Mouse (Mus musculus): ENCODE data around the gene Anxa8. TPM values are rescaled to one million over a fixed set of nuclear protein-coding genes. Genes with fewer than 3 reads are reported as not detected.

Anxa8 gene
- 21.6 TPM for polyA plus RNA-seq (2014; fragmentation: Illumina TruSeq; extraction: RNeasy Lipid Tissue Mini Kit (QIAGEN cat#74804); ENCODE audit: insufficient read depth, low read depth, low replicate concordance)

GRCm38 (mm10) chr14:34085731-34086130 lies at the start of gene Anxa8:
Gene Anxa8, plus strand, starts transcription at chr14:34085981.

GRCm38 (mm10) chr14:34052516-34052915 lies 33.3 kb upstream of the Anxa8 start, which contains the start of gene Antxrl:
Gene Antxrl, plus strand, starts transcription at chr14:34052707.

GRCm38 (mm10) chr14:34102601-34103000 lies 16.8 kb downstream of the Anxa8 start, which contains the start of gene A630023A22Rik:
Gene A630023A22Rik, minus strand, starts transcription at chr14:34102754.

Other genes with a start within 250 kb of the Anxa8 start
- 2.9 TPM for gene Gdf10, start 162.4 kb upstream of the Anxa8 start, polyA plus RNA-seq (2014; fragmentation: Illumina TruSeq; extraction: RNeasy Lipid Tissue Mini Kit (QIAGEN cat#74804); ENCODE audit: insufficient read depth, low read depth, low replicate concordance)
- 0.22 TPM for gene Gdf2, start 144.9 kb upstream of the Anxa8 start, polyA plus RNA-seq (2014; fragmentation: Illumina TruSeq; extraction: RNeasy Lipid Tissue Mini Kit (QIAGEN cat#74804); ENCODE audit: insufficient read depth, low read depth, low replicate concordance)
- gene Rbp3, start 132.0 kb upstream of the Anxa8 start, polyA plus RNA-seq (2014; fragmentation: Illumina TruSeq; extraction: RNeasy Lipid Tissue Mini Kit (QIAGEN cat#74804); ENCODE audit: insufficient read depth, low read depth, low replicate concordance), result not detected
- not detected for gene Zfp488, start 107.2 kb upstream of the Anxa8 start, polyA plus RNA-seq (2014; fragmentation: Illumina TruSeq; extraction: RNeasy Lipid Tissue Mini Kit (QIAGEN cat#74804); ENCODE audit: insufficient read depth, low read depth, low replicate concordance)
- not detected for gene Gm30083, start 70.8 kb upstream of the Anxa8 start, polyA plus RNA-seq (2014; fragmentation: Illumina TruSeq; extraction: RNeasy Lipid Tissue Mini Kit (QIAGEN cat#74804); ENCODE audit: insufficient read depth, low read depth, low replicate concordance)
- not detected for gene Gm5460, start 69.2 kb upstream of the Anxa8 start, polyA plus RNA-seq (2014; fragmentation: Illumina TruSeq; extraction: RNeasy Lipid Tissue Mini Kit (QIAGEN cat#74804); ENCODE audit: insufficient read depth, low read depth, low replicate concordance)
- gene Antxrl, start 33.3 kb upstream of the Anxa8 start, polyA plus RNA-seq (2014; fragmentation: Illumina TruSeq; extraction: RNeasy Lipid Tissue Mini Kit (QIAGEN cat#74804); ENCODE audit: insufficient read depth, low read depth, low replicate concordance), result not detected
- 0.50 TPM for gene A630023A22Rik, start 16.8 kb downstream of the Anxa8 start, polyA plus RNA-seq (2014; fragmentation: Illumina TruSeq; extraction: RNeasy Lipid Tissue Mini Kit (QIAGEN cat#74804); ENCODE audit: insufficient read depth, low read depth, low replicate concordance)
- 0.12 TPM for gene Npy4r, start 66.5 kb downstream of the Anxa8 start, polyA plus RNA-seq (2014; fragmentation: Illumina TruSeq; extraction: RNeasy Lipid Tissue Mini Kit (QIAGEN cat#74804); ENCODE audit: insufficient read depth, low read depth, low replicate concordance)
- gene Gprin2, start 115.7 kb downstream of the Anxa8 start, polyA plus RNA-seq (2014; fragmentation: Illumina TruSeq; extraction: RNeasy Lipid Tissue Mini Kit (QIAGEN cat#74804); ENCODE audit: insufficient read depth, low read depth, low replicate concordance), result 0.06 TPM
- gene Syt15, start 133.6 kb downstream of the Anxa8 start, polyA plus RNA-seq (2014; fragmentation: Illumina TruSeq; extraction: RNeasy Lipid Tissue Mini Kit (QIAGEN cat#74804); ENCODE audit: insufficient read depth, low read depth, low replicate concordance), result 2.8 TPM
- gene Shld2, start 224.5 kb downstream of the Anxa8 start, polyA plus RNA-seq (2014; fragmentation: Illumina TruSeq; extraction: RNeasy Lipid Tissue Mini Kit (QIAGEN cat#74804); ENCODE audit: insufficient read depth, low read depth, low replicate concordance), result 4.3 TPM
- gene Glud1, start 224.7 kb downstream of the Anxa8 start, polyA plus RNA-seq (2014; fragmentation: Illumina TruSeq; extraction: RNeasy Lipid Tissue Mini Kit (QIAGEN cat#74804); ENCODE audit: insufficient read depth, low read depth, low replicate concordance), result 71.0 TPM